Mouse (Mus musculus): ENCODE results near the gene Mak. TPM values are rescaled to one million over a fixed set of nuclear protein-coding genes. Genes with fewer than 3 reads are reported as not detected.
A peak's percentile ranks its signal among the peaks of the same experiment; 100 is the strongest.

The Mak gene
- total RNA-seq, 2 experiments from 2014 or later: not detected

- no peak for DNase-seq (ENCODE audit: low spot score in 2 of 2)
Observed at GRCm38 (mm10) chr13:41073819-41074218, 5.7 kb downstream of the Mak start.

GRCm38 (mm10) chr13:41071617-41072016 is 7.9 kb downstream of the Mak start:
- no peak for DNase-seq (ENCODE audit: low spot score in 2 of 2)

- no peak for DNase-seq (ENCODE audit: low spot score in 2 of 2)
Observed at GRCm38 (mm10) chr13:41067618-41068017, 11.9 kb downstream of the Mak start.

GRCm38 (mm10) chr13:41051965-41052364 is 27.5 kb downstream of the Mak start:
- DNase-seq (ENCODE audit: low spot score in 2 of 2): no peak

- DNase-seq (ENCODE audit: low spot score in 2 of 2): no peak
Observed at GRCm38 (mm10) chr13:41047280-41047679, 32.2 kb downstream of the Mak start.

GRCm38 (mm10) chr13:41045901-41046300 is 33.6 kb downstream of the Mak start:
- DNase-seq (ENCODE audit: low spot score in 2 of 2): no peak

GRCm38 (mm10) chr13:41042511-41042910 is 37.0 kb downstream of the Mak start:
- DNase-seq (ENCODE audit: low spot score in 2 of 2): no peak

- DNase-seq (ENCODE audit: low spot score in 2 of 2): no peak
Observed at GRCm38 (mm10) chr13:41030098-41030497, 49.4 kb downstream of the Mak start.

GRCm38 (mm10) chr13:41022099-41022498 is 57.4 kb downstream of the Mak start:
- no peak for DNase-seq (ENCODE audit: low spot score in 2 of 2)

- DNase-seq (ENCODE audit: low spot score in 2 of 2): no peak
Observed at GRCm38 (mm10) chr13:41021607-41022006, 57.9 kb downstream of the Mak start.

GRCm38 (mm10) chr13:41020494-41020893 is 59.0 kb downstream of the Mak start:
- no peak for DNase-seq (ENCODE audit: low spot score in 2 of 2)

GRCm38 (mm10) chr13:41018756-41019591 is 60.5 kb downstream of the Mak start:
- DNase-seq (ENCODE audit: low spot score in 2 of 2): no peak

- DNase-seq (ENCODE audit: low spot score in 2 of 2): no peak
Observed at GRCm38 (mm10) chr13:41018236-41018635, 61.3 kb downstream of the Mak start.

- no peak for DNase-seq (ENCODE audit: low spot score in 2 of 2)
Observed at GRCm38 (mm10) chr13:41017832-41018231, 61.7 kb downstream of the Mak start.

GRCm38 (mm10) chr13:41016797-41017405 is 62.6 kb downstream of the Mak start:
- no peak for DNase-seq (ENCODE audit: low spot score in 2 of 2)

GRCm38 (mm10) chr13:41015829-41016634 is 63.5 kb downstream of the Mak start, which contains the start of gene Tmem14c:
Tmem14c (plus strand) TSS chr13:41016292.
- peak; percentile 86 to 95 for DNase-seq (ENCODE audit: low spot score in 2 of 2)

- no peak for DNase-seq (ENCODE audit: low spot score in 2 of 2)
Observed at GRCm38 (mm10) chr13:41008946-41009345, 70.6 kb downstream of the Mak start.

- no peak for DNase-seq (ENCODE audit: low spot score in 2 of 2)
Observed at GRCm38 (mm10) chr13:41008271-41008670, 71.2 kb downstream of the Mak start.

GRCm38 (mm10) chr13:41006244-41006643 is 73.3 kb downstream of the Mak start:
- DNase-seq (ENCODE audit: low spot score in 2 of 2): no peak

- no peak for DNase-seq (ENCODE audit: low spot score in 2 of 2)
Observed at GRCm38 (mm10) chr13:41002001-41002400, 77.5 kb downstream of the Mak start.

- DNase-seq (ENCODE audit: low spot score in 2 of 2): peak; percentile 84 to 92
Observed at GRCm38 (mm10) chr13:41000926-41001639, 78.4 kb downstream of the Mak start, which contains the start of gene Pak1ip1. Pak1ip1 (plus strand) TSS chr13:41001023.

Measured in gastrocnemius, postnatal 4 days (tissue).